Mouse (Mus musculus) hindbrain, embryonic 12.5 days (tissue): Measurements from ENCODE around the gene Sh2b3. TPM values are rescaled to one million over a fixed set of nuclear protein-coding genes. Genes with fewer than 3 reads are reported as not detected.

Experiments used
- ATAC-seq: fragments of 200-750 bp; cut with Nextera tagmentation; 2 replicates; pipeline ENCODE4 v1.8.0; 2017; ENCODE audit warnings: moderate TSS enrichment; ENCODE audit not compliant: low FRiP score
- H3K27ac ChIP-seq: fragments of 300-500 bp; sonication (generic); 2 replicates; pipeline ENCODE4 v1.5.1; 2016; ENCODE audit warnings: mild to moderate bottlenecking
- H3K27me3 ChIP-seq: fragments of 300-500 bp; sonication (generic); 2 replicates; pipeline ENCODE4 v1.6.1; 2016; ENCODE audit warnings: mild to moderate bottlenecking
- H3K36me3 ChIP-seq: fragments of 300-500 bp; sonication (generic); 2 replicates; pipeline ENCODE4 v1.6.1; 2016; ENCODE audit warnings: mild to moderate bottlenecking
- H3K4me1 ChIP-seq: fragments of 300-500 bp; sonication (generic); 2 replicates; pipeline ENCODE4 v1.6.1; 2016
- H3K4me2 ChIP-seq: fragments of 300-500 bp; sonication (generic); replicated peaks from 2 replicates; pipeline ENCODE4 v1.6.1; 2016; ENCODE audit warnings: mild to moderate bottlenecking
- H3K4me3 ChIP-seq: fragments of 300-500 bp; sonication (generic); 2 replicates; pipeline ENCODE4 v1.5.1; 2016; ENCODE audit warnings: mild to moderate bottlenecking
- H3K9ac ChIP-seq: fragments of 300-500 bp; sonication (generic); 2 replicates; pipeline ENCODE4 v1.6.1; 2016; ENCODE audit warnings: mild to moderate bottlenecking, moderate library complexity
- H3K9me3 ChIP-seq: fragments of 300-500 bp; sonication (generic); replicated peaks from 2 replicates; pipeline ENCODE4 v1.6.1; 2016; ENCODE audit warnings: mild to moderate bottlenecking
- WGBS: fragments of 180-500 bp; shearing (Covaris S2); methylation state at CpG from one replicate; pipeline ENCODE4 v1.1.7; 2016; 5-methylcytosine and 5-hydroxymethylcytosine counted together
- polyA plus RNA-seq: library from polyadenylated mRNA; unstranded; fragments of >200 nt; fragmentation: Nextera tagmentation; extraction: Ambion mirVana; gene quantifications from 2 replicates; pipeline ENCODE4 v1.2.1, GENCODE M21; 2016

Sh2b3 gene
- polyA plus RNA-seq, 1 experiment from 2014 or later = 11.4 TPM

GRCm38 (mm10) chr5:121842665-121843118 is 5.2 kb upstream of the Sh2b3 start:
- ATAC-seq = peak; percentile 63; the same call in 1 of the 2 replicates
- peaks cover 20% of the 10 kb centered on the region for H3K4me1 ChIP-seq
- peaks cover 66% of the 10 kb centered on the region for H3K27me3 ChIP-seq
- H3K4me3 ChIP-seq = peak overlapping the region; percentile 43
- peak overlapping the region; percentile 65 for H3K9ac ChIP-seq
- H3K27ac ChIP-seq = no peak overlapping the region
- WGBS = under 1% methylated on average over 33 of the region's 33 CpGs
- no peaks in the 10 kb centered on the region for H3K36me3 ChIP-seq
- H3K9me3 ChIP-seq = no peaks in the 10 kb centered on the region
- peak overlapping the region; percentile 77 for H3K4me2 ChIP-seq

GRCm38 (mm10) chr5:121841973-121842372 is 4.5 kb upstream of the Sh2b3 start:
- no peak overlapping the region for H3K9ac ChIP-seq
- 45% methylated on average over 10 of the region's 10 CpGs for WGBS
- no peaks in the 10 kb centered on the region for H3K36me3 ChIP-seq
- H3K27ac ChIP-seq = no peak overlapping the region
- 0 out of 2 replicates have a peak overlapping the region, but pooled peaks have one; percentile 77 for H3K4me2 ChIP-seq
- peaks cover 73% of the 10 kb centered on the region for H3K27me3 ChIP-seq
- peak overlapping the region; percentile 43 for H3K4me3 ChIP-seq
- no peak for ATAC-seq
- H3K4me1 ChIP-seq = peaks cover 27% of the 10 kb centered on the region
- no peaks in the 10 kb centered on the region for H3K9me3 ChIP-seq

GRCm38 (mm10) chr5:121841516-121841915 is 4.1 kb upstream of the Sh2b3 start:
- H3K27me3 ChIP-seq = peaks cover 77% of the 10 kb centered on the region
- no peak overlapping the region for H3K4me3 ChIP-seq
- no peaks in the 10 kb centered on the region for H3K9me3 ChIP-seq
- H3K4me2 ChIP-seq = no peak overlapping the region
- no peaks in the 10 kb centered on the region for H3K36me3 ChIP-seq
- 90% methylated on average over 9 of the region's 9 CpGs for WGBS
- peaks cover 28% of the 10 kb centered on the region for H3K4me1 ChIP-seq
- ATAC-seq = no peak
- no peak overlapping the region for H3K27ac ChIP-seq
- H3K9ac ChIP-seq = no peak overlapping the region

GRCm38 (mm10) chr5:121839128-121839473 is 1.7 kb upstream of the Sh2b3 start:
- Histone ChIP-seq H3K27ac (no peak overlapping the region), H3K4me2 (peak overlapping the region; percentile 95), H3K9ac (peak overlapping the region; percentile 13; the same call in 1 of the 2 replicates), H3K4me1 (peaks cover 49% of the 10 kb centered on the region), H3K4me3 (peak overlapping the region; percentile 29), H3K27me3 (peaks cover 72% of the 10 kb centered on the region), H3K9me3 (no peaks in the 10 kb centered on the region), H3K36me3 (no peaks in the 10 kb centered on the region)
- ATAC-seq = no peak
- WGBS = 25% methylated on average over 7 of the region's 7 CpGs

GRCm38 (mm10) chr5:121838341-121839127 is 1.1 kb upstream of the Sh2b3 start:
- no peak for ATAC-seq
- Histone ChIP-seq H3K27ac (no peak overlapping the region), H3K36me3 (no peaks in the 10 kb centered on the region), H3K4me1 (peaks cover 55% of the 10 kb centered on the region), H3K4me3 (peak overlapping the region; percentile 29), H3K9ac (peak overlapping the region; percentile 13), H3K4me2 (peak overlapping the region; percentile 95), H3K9me3 (no peaks in the 10 kb centered on the region), H3K27me3 (peaks cover 70% of the 10 kb centered on the region)
- WGBS = under 1% methylated on average over 46 of the region's 46 CpGs

GRCm38 (mm10) chr5:121836692-121837415 is 592 bp downstream of the Sh2b3 start:
- peak overlapping the region; percentile 95 for H3K4me2 ChIP-seq
- no peaks in the 10 kb centered on the region for H3K9me3 ChIP-seq
- H3K4me1 ChIP-seq = peaks cover 62% of the 10 kb centered on the region
- peaks cover 57% of the 10 kb centered on the region for H3K27me3 ChIP-seq
- peak overlapping the region; percentile 75 for H3K9ac ChIP-seq
- no peaks in the 10 kb centered on the region for H3K36me3 ChIP-seq
- peak overlapping the region; percentile 70 for H3K27ac ChIP-seq
- 1% methylated on average over 75 of the region's 77 CpGs for WGBS
- ATAC-seq = peak; percentile 69
- peak overlapping the region; percentile 67 for H3K4me3 ChIP-seq

GRCm38 (mm10) chr5:121835949-121836691 is 1.3 kb downstream of the Sh2b3 start:
- peak overlapping the region; percentile 67 for H3K4me3 ChIP-seq
- WGBS = under 1% methylated on average over 46 of the region's 51 CpGs
- H3K27ac ChIP-seq = peak overlapping the region; percentile 70
- ATAC-seq = peak; percentile 20; the same call in 1 of the 2 replicates
- H3K27me3 ChIP-seq = peaks cover 50% of the 10 kb centered on the region
- peaks cover 62% of the 10 kb centered on the region for H3K4me1 ChIP-seq
- H3K4me2 ChIP-seq = peak overlapping the region; percentile 95
- H3K36me3 ChIP-seq = no peaks in the 10 kb centered on the region
- peak overlapping the region; percentile 75 for H3K9ac ChIP-seq
- H3K9me3 ChIP-seq = no peaks in the 10 kb centered on the region

- no peak overlapping the region for H3K27ac ChIP-seq
- H3K4me2 ChIP-seq = peak overlapping the region; percentile 95
- H3K27me3 ChIP-seq = peaks cover 57% of the 10 kb centered on the region
- WGBS = 42% methylated on average over 12 of the region's 12 CpGs
- peak overlapping the region; percentile 75; the same call in 1 of the 2 replicates for H3K9ac ChIP-seq
- no peaks in the 10 kb centered on the region for H3K9me3 ChIP-seq
- no peak for ATAC-seq
- no peaks in the 10 kb centered on the region for H3K36me3 ChIP-seq
- peaks cover 62% of the 10 kb centered on the region for H3K4me1 ChIP-seq
- H3K4me3 ChIP-seq = peak overlapping the region; percentile 67
These were observed 2.3 kb downstream of the Sh2b3 start for GRCm38 (mm10) chr5:121834991-121835747.

- Histone ChIP-seq H3K9ac (no peak overlapping the region), H3K9me3 (no peaks in the 10 kb centered on the region), H3K27me3 (peaks cover 60% of the 10 kb centered on the region), H3K36me3 (no peaks in the 10 kb centered on the region), H3K4me1 (peaks cover 64% of the 10 kb centered on the region), H3K4me2 (no peak overlapping the region), H3K4me3 (no peak overlapping the region), H3K27ac (no peak overlapping the region)
- no peak for ATAC-seq
- WGBS = 74% methylated on average over 7 of the region's 7 CpGs
These were observed 3.2 kb downstream of the Sh2b3 start for GRCm38 (mm10) chr5:121834241-121834606.

GRCm38 (mm10) chr5:121833572-121834240 is 3.7 kb downstream of the Sh2b3 start:
- ATAC-seq = no peak
- WGBS = 41% methylated on average over 10 of the region's 10 CpGs
- Histone ChIP-seq H3K9me3 (no peaks in the 10 kb centered on the region), H3K27me3 (peaks cover 60% of the 10 kb centered on the region), H3K4me2 (peak overlapping the region; percentile 24), H3K27ac (no peak overlapping the region), H3K36me3 (no peaks in the 10 kb centered on the region), H3K4me1 (peaks cover 65% of the 10 kb centered on the region), H3K9ac (peak overlapping the region; percentile 41; the same call in 1 of the 2 replicates), H3K4me3 (no peak overlapping the region)

GRCm38 (mm10) chr5:121833159-121833558 is 4.3 kb downstream of the Sh2b3 start:
- ATAC-seq = no peak
- Histone ChIP-seq H3K27ac (no peak overlapping the region), H3K4me2 (peak overlapping the region; percentile 24; the same call in 1 of the 2 replicates)

More at GRCm38 (mm10) chr5:121833159-121833558, 4.3 kb downstream of the Sh2b3 start:
- no peak overlapping the region for H3K4me3 ChIP-seq
- H3K4me1 ChIP-seq = peaks cover 65% of the 10 kb centered on the region
- peaks cover 60% of the 10 kb centered on the region for H3K27me3 ChIP-seq
- 0 out of 2 replicates have a peak overlapping the region, but pooled peaks have one; percentile 41 for H3K9ac ChIP-seq
- WGBS = 100% methylated on average over 2 of the region's 2 CpGs
- no peaks in the 10 kb centered on the region for H3K9me3 ChIP-seq
- no peaks in the 10 kb centered on the region for H3K36me3 ChIP-seq
